Mouse (Mus musculus) embryonic facial prominence, embryonic 10.5 days (tissue): ENCODE results near the gene Gm16181. TPM values are rescaled to one million over a fixed set of nuclear protein-coding genes. Genes with fewer than 3 reads are reported as not detected.
A peak's percentile ranks its signal among the peaks of the same experiment; 100 is the strongest.

ENCODE experiments used
- DNase-seq: peaks from one replicate; pipeline ENCODE4 v3.0.0-alpha.2; 2017; ENCODE audit warnings: low spot score
- H3K27ac ChIP-seq: fragments of 300-500 bp; sonication (generic); replicated peaks from 2 replicates; pipeline ENCODE4 v1.5.1; 2016; ENCODE audit warnings: mild to moderate bottlenecking
- H3K27me3 ChIP-seq: fragments of 300-500 bp; sonication (generic); replicated peaks from 2 replicates; pipeline ENCODE4 v1.6.1; 2016; ENCODE audit warnings: low read depth, mild to moderate bottlenecking; ENCODE audit not compliant: poor library complexity, severe bottlenecking
- H3K36me3 ChIP-seq: fragments of 300-500 bp; sonication (generic); replicated peaks from 2 replicates; pipeline ENCODE4 v1.6.1; 2016; ENCODE audit warnings: mild to moderate bottlenecking, moderate library complexity
- H3K4me1 ChIP-seq: fragments of 300-500 bp; sonication (generic); 2 replicates; pipeline ENCODE4 v1.6.1; 2016
- H3K4me3 ChIP-seq: fragments of 300-500 bp; sonication (generic); 2 replicates; pipeline ENCODE4 v1.5.1; 2016; ENCODE audit warnings: mild to moderate bottlenecking, moderate library complexity
- H3K9me3 ChIP-seq: fragments of 300-500 bp; sonication (generic); 2 replicates; pipeline ENCODE4 v1.6.1; 2016; ENCODE audit warnings: mild to moderate bottlenecking
- WGBS: fragments of 180-500 bp; shearing (Covaris S2); methylation state at CpG from one replicate; pipeline ENCODE4 v1.1.7; 2016; 5-methylcytosine and 5-hydroxymethylcytosine counted together
- microRNA-seq: library from miRNA; unstranded; fragments of <30 nt; microRNA quantifications from one replicate; pipeline ENCODE4, GENCODE M21; 2017
- polyA plus RNA-seq: library from polyadenylated mRNA; unstranded; fragments of >200 nt; fragmentation: Nextera tagmentation; extraction: Ambion mirVana; gene quantifications from 2 replicates; pipeline ENCODE4 v1.2.1, GENCODE M21; 2016

Gm16181 gene
- polyA plus RNA-seq, 1 experiment from 2014 or later = 0.40 TPM

DNA sequence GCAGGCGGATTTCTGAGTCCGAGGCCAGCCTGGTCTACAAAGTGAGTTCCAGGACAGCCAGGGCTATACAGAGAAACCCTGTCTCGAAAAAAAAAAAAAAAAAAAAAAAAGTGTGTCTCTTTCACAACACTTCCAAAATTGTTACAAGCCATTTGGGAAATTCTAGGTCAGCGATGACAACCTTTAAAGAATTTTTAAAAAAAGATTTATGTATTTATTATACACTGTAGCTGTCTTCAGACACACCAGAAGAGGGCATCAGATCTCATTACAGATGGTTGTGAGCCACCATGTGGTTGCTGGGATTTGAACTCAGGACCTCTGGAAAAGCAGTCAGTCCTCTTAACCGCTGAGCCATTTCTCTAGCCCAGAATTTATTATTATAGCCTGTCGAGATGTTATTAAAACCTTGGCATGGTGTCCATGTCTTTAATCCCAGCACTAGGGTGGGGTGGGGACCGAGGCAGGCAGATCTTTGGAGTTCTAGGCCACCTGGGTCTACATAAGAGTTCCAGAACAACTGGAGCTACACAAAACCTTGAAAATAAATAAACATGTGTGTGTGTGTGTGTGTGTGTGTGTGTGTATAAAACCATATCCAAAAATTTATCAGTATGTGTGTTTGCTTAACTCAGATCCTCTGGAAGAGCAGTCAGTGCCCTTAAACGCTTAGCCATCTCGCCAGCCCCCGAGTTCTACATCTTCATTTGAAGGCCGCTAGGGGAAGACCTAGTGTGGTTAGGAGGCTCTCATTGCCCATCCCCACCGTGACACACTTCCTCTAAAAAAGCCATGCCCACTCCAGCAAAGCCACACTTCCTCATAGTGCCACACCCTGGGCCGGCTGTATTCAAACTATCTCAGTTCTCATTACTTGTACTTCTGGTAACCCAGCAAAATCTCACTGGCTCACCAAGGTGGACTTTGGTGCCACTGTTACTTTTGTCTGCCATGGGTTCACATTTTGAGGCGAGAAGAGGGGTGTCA lies 38.2 kb downstream of the Gm16181 start:
- WGBS = 66% methylated on average over 14 of the region's 14 CpGs
- Histone ChIP-seq H3K27me3 (peaks cover 50% of the 10 kb centered on the region), H3K9me3 (no peaks in the 10 kb centered on the region), H3K4me1 (peaks cover 18% of the 10 kb centered on the region), H3K27ac (no peak overlapping the region), H3K36me3 (peaks cover 10% of the 10 kb centered on the region), H3K4me3 (no peak overlapping the region)
- DNase-seq = no peak

DNA sequence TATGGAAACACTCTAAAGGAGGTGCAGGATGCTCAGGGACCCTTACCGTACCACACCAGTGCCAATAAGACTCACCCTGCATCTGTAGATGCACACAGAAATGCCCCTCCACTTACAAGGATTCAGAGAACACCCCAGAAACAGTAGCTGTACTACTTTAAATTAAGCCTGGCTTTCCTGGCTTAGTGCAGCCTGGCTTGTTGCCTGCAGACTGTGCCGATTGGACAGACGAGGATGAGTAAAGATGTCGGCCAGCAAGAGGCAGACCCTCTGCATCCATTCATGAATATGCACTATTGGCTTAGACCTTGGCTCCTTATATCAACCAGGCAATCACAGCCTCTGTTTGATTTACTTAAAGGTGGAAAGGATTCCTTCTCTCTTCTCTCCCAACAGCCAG lies 39.0 kb downstream of the Gm16181 start:
- Histone ChIP-seq H3K27ac (no peak overlapping the region), H3K27me3 (peaks cover 58% of the 10 kb centered on the region), H3K9me3 (no peaks in the 10 kb centered on the region), H3K4me1 (peaks cover 20% of the 10 kb centered on the region), H3K4me3 (no peak overlapping the region), H3K36me3 (peaks cover 2% of the 10 kb centered on the region)
- WGBS = 81% methylated on average over 4 of the region's 4 CpGs
- DNase-seq = no peak

DNA sequence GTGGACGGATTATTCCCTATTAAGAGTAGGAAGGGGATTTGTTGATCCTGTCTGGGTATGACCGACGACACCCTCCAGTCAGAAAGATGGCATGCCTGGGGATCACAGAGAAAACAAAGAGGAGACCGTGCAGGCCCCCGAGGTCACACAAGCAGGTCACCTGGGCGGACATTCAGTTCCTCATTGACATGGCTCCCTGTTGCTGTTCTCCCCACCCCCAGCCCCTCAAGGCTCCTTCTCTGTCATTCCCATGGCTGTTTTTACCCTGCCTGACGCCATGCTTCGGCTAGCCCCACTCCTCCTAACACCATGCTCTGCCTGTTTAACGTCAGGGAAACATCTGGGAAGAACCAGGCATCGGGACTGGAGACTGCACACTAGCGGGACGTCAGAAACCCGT lies 41.0 kb downstream of the Gm16181 start:
- no peak overlapping the region for H3K4me3 ChIP-seq
- no peak overlapping the region for H3K27ac ChIP-seq
- H3K36me3 ChIP-seq = no peaks in the 10 kb centered on the region
- no peaks in the 10 kb centered on the region for H3K9me3 ChIP-seq
- H3K4me1 ChIP-seq = peaks cover 20% of the 10 kb centered on the region
- DNase-seq = no peak
- WGBS = 71% methylated on average over 13 of the region's 13 CpGs
- peaks cover 76% of the 10 kb centered on the region for H3K27me3 ChIP-seq

DNA sequence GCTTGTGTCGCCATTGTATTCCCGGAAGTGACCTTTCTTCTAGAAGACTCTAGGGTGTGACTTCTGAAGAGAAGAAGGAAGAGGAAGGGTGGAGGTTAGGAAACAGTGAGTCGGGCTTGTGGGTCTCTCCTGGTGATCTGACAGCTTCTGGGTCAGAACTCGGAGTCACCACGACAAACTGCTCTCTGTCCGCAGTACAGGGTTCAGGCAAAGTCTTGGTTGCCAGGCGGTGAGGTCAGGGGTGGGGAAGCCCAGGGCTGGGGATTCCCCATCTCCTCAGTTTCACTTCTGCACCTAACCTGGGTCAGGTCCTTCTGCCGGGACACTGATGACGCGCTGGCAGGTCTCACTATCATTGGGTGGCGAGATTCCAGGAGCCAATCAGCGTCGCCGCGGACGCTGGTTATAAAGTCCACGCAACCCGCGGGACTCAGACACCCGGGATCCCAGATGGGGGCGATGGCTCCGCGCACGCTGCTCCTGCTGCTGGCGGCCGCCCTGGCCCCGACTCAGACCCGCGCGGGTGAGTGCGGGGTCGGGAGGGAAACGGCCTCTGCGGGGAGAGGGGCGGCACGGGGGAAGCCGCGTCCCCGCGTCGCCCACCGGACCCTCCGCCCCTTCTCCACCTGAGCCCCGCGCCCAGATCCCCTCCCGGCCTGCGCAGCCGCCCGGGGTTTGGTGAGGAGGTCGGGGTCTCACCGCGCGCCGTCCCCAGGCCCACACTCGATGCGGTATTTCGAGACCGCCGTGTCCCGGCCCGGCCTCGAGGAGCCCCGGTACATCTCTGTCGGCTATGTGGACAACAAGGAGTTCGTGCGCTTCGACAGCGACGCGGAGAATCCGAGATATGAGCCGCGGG lies 42.3 kb downstream of the Gm16181 start, which contains the start of gene H2-D1:
H2-D1 (plus strand) TSS at position 67 of the 859 bp plus-strand sequence.
- WGBS = under 1% methylated on average over 73 of the region's 73 CpGs
- Histone ChIP-seq H3K27ac (peak within 1 kb of the TSS; percentile 76), H3K9me3 (no peaks in the 10 kb centered on the region), H3K4me3 (peak within 1 kb of the TSS; percentile 82), H3K4me1 (peaks cover 19% of the 10 kb centered on the region), H3K36me3 (no peaks in the 10 kb centered on the region), H3K27me3 (peaks cover 73% of the 10 kb centered on the region)
- DNase-seq = peak; percentile 87

DNA sequence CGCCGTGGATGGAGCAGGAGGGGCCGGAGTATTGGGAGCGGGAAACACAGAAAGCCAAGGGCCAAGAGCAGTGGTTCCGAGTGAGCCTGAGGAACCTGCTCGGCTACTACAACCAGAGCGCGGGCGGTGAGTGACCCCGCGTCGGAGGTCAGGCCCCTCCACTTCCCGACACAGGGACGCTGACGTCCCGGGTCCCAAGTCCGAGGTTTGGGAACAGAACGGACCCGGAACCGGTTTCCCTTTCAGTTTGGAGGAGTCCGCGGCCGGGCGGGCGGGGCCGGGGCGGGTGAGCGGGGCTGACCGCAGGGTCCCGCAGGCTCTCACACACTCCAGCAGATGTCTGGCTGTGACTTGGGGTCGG lies 42.9 kb downstream of the Gm16181 start:
- H3K27ac ChIP-seq = peak overlapping the region; percentile 76
- H3K27me3 ChIP-seq = peaks cover 73% of the 10 kb centered on the region
- peak; percentile 50 for DNase-seq
- peak overlapping the region; percentile 82 for H3K4me3 ChIP-seq
- no peaks in the 10 kb centered on the region for H3K36me3 ChIP-seq
- H3K9me3 ChIP-seq = no peaks in the 10 kb centered on the region
- under 1% methylated on average over 31 of the region's 31 CpGs for WGBS
- H3K4me1 ChIP-seq = peaks cover 17% of the 10 kb centered on the region

DNA sequence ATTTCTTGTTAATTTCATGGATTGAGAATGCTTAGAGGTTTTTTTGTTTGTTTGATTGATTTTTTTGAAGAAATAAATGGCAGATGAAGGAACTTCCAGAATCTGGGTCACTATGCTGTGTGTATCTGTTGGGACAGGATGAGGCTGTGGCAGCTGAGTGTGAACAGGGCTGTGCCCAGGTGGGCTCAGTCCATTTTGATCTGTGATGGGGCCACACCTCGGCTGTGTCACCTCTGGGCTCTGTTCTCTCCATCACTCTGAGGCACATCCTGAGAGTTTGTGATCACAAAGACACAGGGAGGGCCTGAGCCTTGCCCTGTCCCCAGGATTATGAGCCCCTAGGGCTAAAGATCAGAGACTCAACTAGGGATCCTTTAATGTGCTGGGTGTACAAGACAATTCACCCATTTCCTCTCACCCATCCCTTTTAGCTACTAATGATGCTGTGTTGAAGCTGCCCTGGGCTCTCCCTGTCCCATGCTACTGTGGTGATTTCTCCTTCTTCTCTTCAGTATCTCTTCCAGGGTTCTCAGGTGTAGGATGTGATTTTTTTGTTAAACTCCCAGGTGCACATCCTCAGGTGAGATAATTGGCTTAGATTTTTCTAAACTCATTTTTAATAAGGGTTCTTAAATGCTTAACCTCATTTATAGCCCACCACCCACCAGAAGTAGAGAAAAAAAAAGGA lies 46.9 kb downstream of the Gm16181 start:
- no peak for DNase-seq
- 65% methylated on average over 1 of the region's 1 CpGs for WGBS
- Histone ChIP-seq H3K27me3 (peaks cover 43% of the 10 kb centered on the region), H3K27ac (no peak overlapping the region), H3K4me3 (no peak overlapping the region), H3K4me1 (peaks cover 14% of the 10 kb centered on the region), H3K36me3 (no peaks in the 10 kb centered on the region), H3K9me3 (no peaks in the 10 kb centered on the region)

DNA sequence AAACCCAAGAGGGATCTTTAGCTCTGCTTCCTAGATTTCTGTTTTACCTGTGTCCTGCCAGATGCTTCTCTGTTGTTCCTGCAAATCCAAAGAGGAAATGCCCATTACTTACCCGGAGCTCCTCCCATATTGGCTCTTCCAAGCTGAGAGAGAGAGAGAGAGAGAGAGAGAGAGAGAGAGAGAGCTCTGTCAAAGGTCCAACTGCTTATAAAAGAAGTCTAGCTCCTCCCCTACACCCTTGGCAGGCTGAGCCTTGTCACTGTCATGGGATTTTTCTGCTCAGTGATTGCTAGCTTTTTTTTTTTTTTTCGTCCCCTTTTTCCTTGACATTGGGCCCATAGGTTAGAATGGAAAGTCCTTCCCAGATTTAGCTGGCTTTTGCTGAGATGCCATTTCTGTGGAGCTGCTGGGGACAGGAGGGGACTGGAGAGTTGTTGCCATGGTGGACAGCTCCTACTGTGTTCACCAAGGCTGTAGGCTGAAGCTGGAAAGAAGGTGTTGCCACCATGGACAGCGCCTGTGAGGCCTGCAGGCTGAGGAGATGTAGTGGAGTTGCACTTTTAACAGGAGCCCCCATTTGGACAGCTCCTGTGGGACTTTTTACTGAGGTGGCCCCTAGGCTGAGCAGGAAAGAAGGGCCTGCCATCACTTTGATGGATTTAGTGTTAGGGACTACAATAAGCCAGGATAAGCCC lies 49.2 kb downstream of the Gm16181 start:
- no peak overlapping the region for H3K27ac ChIP-seq
- no peaks in the 10 kb centered on the region for H3K9me3 ChIP-seq
- 37% methylated on average over 3 of the region's 3 CpGs for WGBS
- H3K4me3 ChIP-seq = no peak overlapping the region
- DNase-seq = peak; percentile 80
- peaks cover 20% of the 10 kb centered on the region for H3K27me3 ChIP-seq
- no peaks in the 10 kb centered on the region for H3K4me1 ChIP-seq
- no peaks in the 10 kb centered on the region for H3K36me3 ChIP-seq

DNA sequence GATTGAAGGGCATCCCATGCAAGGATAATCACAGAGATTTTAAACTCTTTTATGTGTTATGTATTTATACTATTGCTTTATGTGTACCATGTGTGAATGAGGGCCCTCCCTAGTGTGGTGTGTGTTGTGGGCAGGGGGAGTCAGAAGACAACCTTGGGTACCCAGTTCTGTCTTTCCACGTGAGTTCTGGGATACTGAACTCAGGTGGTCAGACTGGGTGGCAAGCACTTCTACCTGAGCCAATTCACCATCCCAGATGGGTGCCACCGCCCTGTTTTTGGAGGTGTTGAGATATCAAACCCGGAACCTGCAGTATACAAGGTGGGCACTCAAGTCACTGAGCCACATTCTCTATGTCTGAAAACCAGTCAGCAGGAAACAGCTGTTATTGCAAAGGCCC lies 51.6 kb downstream of the Gm16181 start:
- Histone ChIP-seq H3K27me3 (peaks cover 21% of the 10 kb centered on the region), H3K36me3 (no peaks in the 10 kb centered on the region), H3K27ac (no peak overlapping the region), H3K4me1 (no peaks in the 10 kb centered on the region), H3K9me3 (no peaks in the 10 kb centered on the region), H3K4me3 (no peak overlapping the region)
- no peak for DNase-seq
- 69% methylated on average over 3 of the region's 3 CpGs for WGBS

Small RNAs within 50 kb of the gene (microRNA-seq; reads per million reads assigned to microRNA genes)
- not detected for gene Mir6973a
- gene Mir6974 = not detected
- gene Mir6975 = 3.4 reads per million, percentile 4 among the genes with 10 or more reads in this experiment
- gene Mir8094 = not detected

Other genes starting within 250 kb of the Gm16181 start
- gene Hspa1a, start 248.7 kb upstream of the Gm16181 start, polyA plus RNA-seq = 1.3 and 1.9 TPM in 2 replicates
- gene Hspa1l, start 248.1 kb upstream of the Gm16181 start, polyA plus RNA-seq = 1.1 TPM in 2 replicates
- gene Lsm2, start 239.0 kb upstream of the Gm16181 start, polyA plus RNA-seq = 339 and 361 TPM in 2 replicates
- 197 and 223 TPM in 2 replicates for gene Vars, start 219.8 kb upstream of the Gm16181 start, polyA plus RNA-seq
- 0.18 and 0.21 TPM in 2 replicates for gene Vwa7, start 204.3 kb upstream of the Gm16181 start, polyA plus RNA-seq
- 4.2 and 5.6 TPM in 2 replicates for gene Sapcd1, start 192.8 kb upstream of the Gm16181 start, polyA plus RNA-seq
- gene Msh5, start 174.1 kb upstream of the Gm16181 start, polyA plus RNA-seq = 3.9 and 4.4 TPM in 2 replicates
- gene Clic1, start 170.9 kb upstream of the Gm16181 start, polyA plus RNA-seq = 190 and 191 TPM in 2 replicates
- gene Ddah2, start 161.8 kb upstream of the Gm16181 start, polyA plus RNA-seq = 482 and 503 TPM in 2 replicates
- 0.31 and 0.35 TPM in 2 replicates for gene Ly6g6c, start 155.4 kb upstream of the Gm16181 start, polyA plus RNA-seq
- 0.52 and 0.93 TPM in 2 replicates for gene Mpig6b, start 154.7 kb upstream of the Gm16181 start, polyA plus RNA-seq
- gene Ly6g6e, start 143.9 kb upstream of the Gm16181 start, polyA plus RNA-seq = 0.83 and 1.00 TPM in 2 replicates
- gene Ly6g6d, start 142.8 kb upstream of the Gm16181 start, polyA plus RNA-seq = 1.3 TPM in 1 of 2 replicates, not detected in the other
- gene Ly6g6f, start 135.2 kb upstream of the Gm16181 start, polyA plus RNA-seq = 0.51 and 0.62 TPM in 2 replicates
- 59.4 and 60.0 TPM in 2 replicates for gene Abhd16a, start 131.6 kb upstream of the Gm16181 start, polyA plus RNA-seq
- not detected in 2 replicates for gene Ly6g5c, start 112.6 kb upstream of the Gm16181 start, polyA plus RNA-seq
- gene Ly6g5b, start 105.4 kb upstream of the Gm16181 start, polyA plus RNA-seq = 1.5 and 1.6 TPM in 2 replicates
- gene Gpank1, start 99.4 kb upstream of the Gm16181 start, polyA plus RNA-seq = 32.5 and 33.3 TPM in 2 replicates
- 283 and 288 TPM in 2 replicates for gene Csnk2b, start 98.8 kb upstream of the Gm16181 start, polyA plus RNA-seq
- gene D17H6S53E, start 94.5 kb upstream of the Gm16181 start, polyA plus RNA-seq = 9.6 and 9.7 TPM in 2 replicates
- 0.40 and 0.69 TPM in 2 replicates for gene Apom, start 88.8 kb upstream of the Gm16181 start, polyA plus RNA-seq
- gene Bag6, start 85.7 kb upstream of the Gm16181 start, polyA plus RNA-seq = 73.8 and 77.8 TPM in 2 replicates
- 203 and 205 TPM in 2 replicates for gene Prrc2a, start 55.9 kb upstream of the Gm16181 start, polyA plus RNA-seq
- 2.9 and 3.9 TPM in 2 replicates for gene Aif1, start 44.8 kb upstream of the Gm16181 start, polyA plus RNA-seq
- gene Lst1, start 32.4 kb upstream of the Gm16181 start, polyA plus RNA-seq = 2.6 and 6.9 TPM in 2 replicates
- 0.16 and 0.34 TPM in 2 replicates for gene Ltb, start 26.4 kb upstream of the Gm16181 start, polyA plus RNA-seq
- gene Tnf, start 18.8 kb upstream of the Gm16181 start, polyA plus RNA-seq = not detected in 2 replicates
- not detected in 2 replicates for gene Lta, start 15.5 kb upstream of the Gm16181 start, polyA plus RNA-seq
- gene Atp6v1g2, start 12.8 kb downstream of the Gm16181 start, polyA plus RNA-seq = 5.2 and 5.6 TPM in 2 replicates
- 9.3 and 9.6 TPM in 2 replicates for gene Nfkbil1, start 15.0 kb downstream of the Gm16181 start, polyA plus RNA-seq
- gene Ddx39b, start 20.9 kb downstream of the Gm16181 start, polyA plus RNA-seq = 726 and 735 TPM in 2 replicates
- 30.3 and 32.9 TPM in 2 replicates for gene H2-D1, start 41.9 kb downstream of the Gm16181 start, polyA plus RNA-seq
- gene H2-Q1, start 99.6 kb downstream of the Gm16181 start, polyA plus RNA-seq = not detected in 2 replicates
- gene H2-Q2, start 121.4 kb downstream of the Gm16181 start, polyA plus RNA-seq = 0.75 and 0.88 TPM in 2 replicates
- gene H2-Q4, start 158.8 kb downstream of the Gm16181 start, polyA plus RNA-seq = 1.5 and 1.6 TPM in 2 replicates
- gene H2-Q6, start 204.0 kb downstream of the Gm16181 start, polyA plus RNA-seq = 1.5 and 1.6 TPM in 2 replicates
- gene H2-Q7, start 218.3 kb downstream of the Gm16181 start, polyA plus RNA-seq = 12.2 and 12.9 TPM in 2 replicates
- gene H2-Q10, start 249.3 kb downstream of the Gm16181 start, polyA plus RNA-seq = 0.39 and 0.57 TPM in 2 replicates